Mouse (Mus musculus) hindbrain, embryonic 15.5 days (tissue): Measurements from ENCODE around the gene Abhd17a. TPM values are rescaled to one million over a fixed set of nuclear protein-coding genes. Genes with fewer than 3 reads are reported as not detected.
A peak's percentile ranks its signal among the peaks of the same experiment; 100 is the strongest.

Experiments used
- ATAC-seq: fragments of 200-750 bp; cut with Nextera tagmentation; 2 replicates; pipeline ENCODE4 v1.8.0; 2017; ENCODE audit warnings: low read depth, moderate number of reproducible peaks, moderate TSS enrichment; ENCODE audit not compliant: low FRiP score
- H3K27ac ChIP-seq: fragments of 300-500 bp; sonication (generic); replicated peaks from 2 replicates; pipeline ENCODE4 v1.5.1; 2015; ENCODE audit warnings: mild to moderate bottlenecking, inconsistent platforms
- H3K27me3 ChIP-seq: fragments of 300-500 bp; sonication (generic); 2 replicates; pipeline ENCODE4 v1.6.1; 2015; ENCODE audit warnings: control low read depth, inconsistent platforms
- H3K36me3 ChIP-seq: fragments of 300-500 bp; sonication (generic); 2 replicates; pipeline ENCODE4 v1.6.1; 2015; ENCODE audit warnings: control low read depth, inconsistent platforms
- H3K4me1 ChIP-seq: fragments of 300-500 bp; sonication (generic); replicated peaks from 2 replicates; pipeline ENCODE4 v1.6.1; 2015; ENCODE audit warnings: control low read depth, inconsistent platforms
- H3K4me2 ChIP-seq: fragments of 300-500 bp; sonication (generic); 2 replicates; pipeline ENCODE4 v1.6.1; 2015; ENCODE audit warnings: moderate library complexity, mild to moderate bottlenecking, inconsistent platforms
- H3K4me3 ChIP-seq: fragments of 300-500 bp; sonication (generic); 2 replicates; pipeline ENCODE4 v1.5.1; 2015; ENCODE audit warnings: mild to moderate bottlenecking, inconsistent platforms
- H3K9ac ChIP-seq: fragments of 300-500 bp; sonication (generic); 2 replicates; pipeline ENCODE4 v1.6.1; 2015; ENCODE audit warnings: inconsistent platforms
- H3K9me3 ChIP-seq: fragments of 300-500 bp; sonication (generic); 2 replicates; pipeline ENCODE4 v1.6.1; 2016; ENCODE audit warnings: control low read depth, inconsistent platforms
- WGBS: fragments of 180-500 bp; shearing (Covaris S2); methylation state at CpG from one replicate; pipeline ENCODE4 v1.1.7; 2015; 5-methylcytosine and 5-hydroxymethylcytosine counted together
- polyA plus RNA-seq: library from polyadenylated mRNA; unstranded; fragments of >200 nt; fragmentation: Nextera tagmentation; extraction: Ambion mirVana; gene quantifications from 2 replicates; pipeline ENCODE4 v1.2.1, GENCODE M21; 2015

Gene Abhd17a
- polyA plus RNA-seq = 134 and 159 TPM in 2 replicates

DNA sequence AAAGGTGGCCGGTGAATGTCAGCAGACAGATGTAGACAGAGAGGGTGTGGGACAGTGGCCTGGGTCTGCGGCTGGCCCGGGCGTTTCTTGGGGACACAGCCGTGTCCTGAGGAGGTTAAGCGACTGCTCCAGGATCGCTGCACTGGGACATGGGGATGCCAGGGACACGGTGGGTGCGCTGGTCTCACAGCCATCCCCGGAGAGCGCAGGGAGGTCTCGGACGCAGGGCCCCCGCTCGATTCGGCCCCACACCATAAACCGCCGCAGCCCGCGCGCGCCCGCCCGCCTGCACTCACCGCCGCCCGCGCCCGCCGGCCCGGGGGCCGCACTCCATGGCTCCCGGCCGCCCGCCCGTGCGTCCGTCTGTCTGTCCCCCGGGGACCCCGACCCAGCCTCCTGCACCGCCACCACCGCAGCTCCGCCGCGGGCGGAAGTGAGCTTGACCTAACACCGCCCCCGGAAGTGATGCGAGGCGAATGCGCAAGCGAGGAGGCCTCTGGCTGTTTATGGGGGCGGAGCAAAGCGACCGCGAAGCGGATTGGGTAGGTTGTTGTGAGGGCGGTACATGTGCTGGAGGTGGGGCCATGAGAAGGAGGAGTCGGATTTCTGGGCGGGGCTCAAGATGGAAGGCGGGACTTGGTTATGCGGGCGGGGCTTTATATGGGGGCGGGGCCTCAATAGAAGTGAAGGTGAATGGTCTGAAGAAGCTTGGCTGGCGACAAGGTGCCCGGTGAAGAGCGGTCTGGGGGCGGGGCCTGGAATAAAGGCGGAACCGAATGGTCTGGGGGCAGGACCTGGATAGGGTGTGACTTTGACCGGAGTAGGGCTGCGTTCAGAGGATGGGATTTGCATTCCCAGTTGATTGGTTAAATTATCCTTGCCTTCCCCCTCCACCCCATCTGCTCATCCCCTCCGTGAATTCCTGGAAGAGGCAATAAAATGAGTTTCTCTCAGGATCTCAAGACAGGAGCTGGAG is at the start of gene Abhd17a:
Gene Abhd17a, minus strand, starts transcription at position 463 of the 976 bp plus-strand sequence.
- peaks cover 4% of the 10 kb centered on the region for H3K36me3 ChIP-seq
- WGBS = under 1% methylated on average over 70 of the region's 73 CpGs
- peak within 1 kb of the TSS; percentile 80 for H3K4me3 ChIP-seq
- ATAC-seq = peak; percentile 96
- H3K9me3 ChIP-seq = no peaks in the 10 kb centered on the region
- peak within 1 kb of the TSS; percentile 87 for H3K9ac ChIP-seq
- no peaks in the 10 kb centered on the region for H3K27me3 ChIP-seq
- peaks cover 41% of the 10 kb centered on the region for H3K4me1 ChIP-seq
- peak within 1 kb of the TSS; percentile 72 for H3K4me2 ChIP-seq
- H3K27ac ChIP-seq = peak within 1 kb of the TSS; percentile 70

DNA sequence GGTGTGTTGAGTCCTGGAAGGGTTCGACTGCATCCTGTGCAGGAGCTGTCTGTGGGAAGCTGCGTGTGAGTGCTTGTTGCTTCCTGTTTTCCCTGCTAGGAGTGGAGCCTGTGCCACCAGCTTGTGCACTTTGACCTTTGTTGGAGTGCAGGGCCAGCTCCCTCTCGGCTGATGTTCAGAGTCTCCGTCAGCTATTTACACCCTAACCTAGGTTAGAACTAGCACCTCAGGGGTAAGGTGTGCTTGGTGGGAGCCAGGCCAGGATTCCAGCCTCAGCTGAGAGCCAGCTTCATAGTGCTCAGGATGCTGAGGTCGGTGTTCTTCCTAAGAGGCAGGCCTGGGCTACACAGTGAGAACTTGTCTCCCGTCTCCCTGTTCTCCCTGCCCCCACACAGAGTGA is 45.2 kb upstream of the Abhd17a start:
- no peak overlapping the region for H3K27ac ChIP-seq
- no peaks in the 10 kb centered on the region for H3K4me1 ChIP-seq
- ATAC-seq = no peak
- no peaks in the 10 kb centered on the region for H3K27me3 ChIP-seq
- H3K36me3 ChIP-seq = peaks cover 55% of the 10 kb centered on the region
- no peaks in the 10 kb centered on the region for H3K9me3 ChIP-seq
- no peak overlapping the region for H3K4me2 ChIP-seq
- no peak overlapping the region for H3K9ac ChIP-seq
- H3K4me3 ChIP-seq = no peak overlapping the region
- 88% methylated on average over 6 of the region's 6 CpGs for whole genome bisulfite sequencing

DNA sequence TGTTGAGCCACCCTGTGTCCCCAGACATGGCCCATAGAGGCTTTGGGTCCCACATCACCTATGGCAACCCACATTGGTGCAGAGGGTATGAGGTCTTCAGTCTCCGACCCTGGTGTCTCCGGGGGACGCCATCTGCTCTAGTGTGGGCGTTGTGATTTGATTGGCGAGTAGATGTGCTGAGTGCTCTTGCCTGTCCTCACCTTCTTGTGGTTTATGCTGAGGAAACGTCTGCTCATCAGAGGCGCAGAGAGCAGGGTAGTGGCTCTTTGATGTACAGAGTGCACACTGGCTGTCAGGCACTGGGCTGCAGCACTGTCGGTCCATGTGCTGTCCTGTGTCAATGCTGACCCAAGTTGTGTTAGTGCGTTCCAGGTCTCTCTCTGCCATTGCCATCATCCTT is 38.8 kb upstream of the Abhd17a start:
- no peak overlapping the region for H3K27ac ChIP-seq
- no peak overlapping the region for H3K9ac ChIP-seq

DNA sequence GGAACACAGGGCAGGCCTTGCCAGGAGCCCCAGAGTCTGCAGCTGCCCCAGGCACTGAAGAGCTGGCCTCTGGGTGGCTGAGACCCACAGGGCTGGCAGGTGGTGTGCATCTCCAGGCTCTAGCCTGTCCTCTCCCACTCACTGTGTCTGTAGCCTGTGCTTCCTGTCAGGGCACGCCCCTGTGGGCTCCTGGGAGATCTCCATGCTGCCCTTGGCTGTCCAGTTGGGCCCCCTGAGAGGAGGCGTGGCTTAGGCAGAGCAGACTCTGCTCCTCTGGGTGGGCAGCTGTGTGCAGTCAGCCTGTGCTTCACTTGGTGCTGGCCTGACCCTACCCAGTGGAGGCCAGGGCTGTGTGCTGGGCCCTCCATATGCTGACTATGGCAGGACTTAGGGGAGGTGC is 37.5 kb upstream of the Abhd17a start:
- H3K9me3 ChIP-seq = no peaks in the 10 kb centered on the region
- peaks cover 48% of the 10 kb centered on the region for H3K4me1 ChIP-seq
- no peaks in the 10 kb centered on the region for H3K27me3 ChIP-seq
- no peak overlapping the region for H3K4me2 ChIP-seq
- WGBS = 69% methylated on average over 2 of the region's 2 CpGs
- no peak overlapping the region for H3K27ac ChIP-seq
- no peaks in the 10 kb centered on the region for H3K36me3 ChIP-seq
- no peak overlapping the region for H3K9ac ChIP-seq
- no peak for ATAC-seq
- H3K4me3 ChIP-seq = no peak overlapping the region

More for the DNA sequence above, 38.8 kb upstream of the Abhd17a start:
- Histone ChIP-seq H3K4me2 (no peak overlapping the region), H3K36me3 (no peaks in the 10 kb centered on the region), H3K4me1 (peaks cover 37% of the 10 kb centered on the region), H3K9me3 (no peaks in the 10 kb centered on the region), H3K4me3 (no peak overlapping the region), H3K27me3 (no peaks in the 10 kb centered on the region)
- no peak for ATAC-seq
- 80% methylated on average over 9 of the region's 9 CpGs for WGBS

DNA sequence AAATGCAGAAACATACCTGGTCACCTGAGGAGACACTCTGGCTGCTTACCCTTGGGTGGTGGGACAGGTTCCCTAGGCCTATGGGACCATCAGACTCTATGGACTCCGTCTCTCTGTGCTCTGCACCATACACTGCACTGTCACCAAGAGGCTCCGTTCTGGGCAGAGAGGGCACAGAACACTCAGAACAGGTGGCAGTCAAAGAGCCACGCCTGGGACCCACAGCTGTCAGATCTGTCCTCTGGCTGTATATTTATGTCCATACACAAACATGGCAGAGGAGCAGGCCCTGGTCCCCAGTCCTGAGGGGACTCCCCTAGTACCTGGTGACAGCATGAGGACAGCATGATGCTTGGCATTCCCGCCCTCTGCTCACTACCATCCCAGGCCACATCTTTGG is 35.6 kb upstream of the Abhd17a start:
- Histone ChIP-seq H3K36me3 (no peaks in the 10 kb centered on the region), H3K4me1 (peaks cover 56% of the 10 kb centered on the region), H3K27me3 (no peaks in the 10 kb centered on the region), H3K9ac (no peak overlapping the region), H3K27ac (no peak overlapping the region), H3K4me2 (no peak overlapping the region), H3K4me3 (no peak overlapping the region), H3K9me3 (no peaks in the 10 kb centered on the region)
- 90% methylated on average over 4 of the region's 4 CpGs for WGBS
- ATAC-seq = no peak

DNA sequence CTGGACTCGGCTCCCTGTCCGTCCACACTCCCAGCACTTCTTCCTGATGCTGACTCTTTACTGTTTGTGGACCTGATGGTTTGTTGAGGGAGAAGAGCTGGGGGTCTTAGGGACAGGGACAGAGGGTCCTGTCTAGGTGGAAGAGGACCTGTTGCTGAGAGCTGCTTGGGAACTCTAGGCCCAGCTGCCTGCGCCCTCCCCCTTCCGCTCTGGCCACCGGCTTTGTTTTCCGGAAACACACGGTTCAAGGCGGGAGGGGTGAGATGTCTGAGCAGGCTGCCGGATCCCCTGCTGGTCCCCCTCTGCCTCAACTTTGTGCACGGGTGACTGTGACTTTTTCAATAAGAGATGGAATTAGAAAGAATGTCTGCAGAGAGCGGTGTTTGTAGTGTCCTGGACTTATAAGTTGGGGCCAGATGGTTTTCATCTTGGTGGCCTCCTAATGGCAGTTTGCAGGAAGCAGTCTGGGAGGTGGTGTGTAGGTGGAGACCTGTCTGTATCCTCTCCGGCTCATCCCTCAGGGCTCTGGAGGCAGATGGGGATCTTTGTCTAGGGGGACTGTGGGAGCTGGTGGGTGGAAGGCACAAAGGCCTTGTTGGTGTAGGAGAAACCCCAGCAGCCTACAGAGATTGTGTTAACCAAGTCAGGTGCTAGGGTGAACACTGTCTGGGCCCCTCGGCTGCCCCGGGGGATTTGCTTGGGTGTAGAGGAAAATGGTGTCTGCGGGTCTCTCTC is 33.5 kb upstream of the Abhd17a start:
- H3K4me1 ChIP-seq = peaks cover 45% of the 10 kb centered on the region
- WGBS = 16% methylated on average over 15 of the region's 15 CpGs

DNA sequence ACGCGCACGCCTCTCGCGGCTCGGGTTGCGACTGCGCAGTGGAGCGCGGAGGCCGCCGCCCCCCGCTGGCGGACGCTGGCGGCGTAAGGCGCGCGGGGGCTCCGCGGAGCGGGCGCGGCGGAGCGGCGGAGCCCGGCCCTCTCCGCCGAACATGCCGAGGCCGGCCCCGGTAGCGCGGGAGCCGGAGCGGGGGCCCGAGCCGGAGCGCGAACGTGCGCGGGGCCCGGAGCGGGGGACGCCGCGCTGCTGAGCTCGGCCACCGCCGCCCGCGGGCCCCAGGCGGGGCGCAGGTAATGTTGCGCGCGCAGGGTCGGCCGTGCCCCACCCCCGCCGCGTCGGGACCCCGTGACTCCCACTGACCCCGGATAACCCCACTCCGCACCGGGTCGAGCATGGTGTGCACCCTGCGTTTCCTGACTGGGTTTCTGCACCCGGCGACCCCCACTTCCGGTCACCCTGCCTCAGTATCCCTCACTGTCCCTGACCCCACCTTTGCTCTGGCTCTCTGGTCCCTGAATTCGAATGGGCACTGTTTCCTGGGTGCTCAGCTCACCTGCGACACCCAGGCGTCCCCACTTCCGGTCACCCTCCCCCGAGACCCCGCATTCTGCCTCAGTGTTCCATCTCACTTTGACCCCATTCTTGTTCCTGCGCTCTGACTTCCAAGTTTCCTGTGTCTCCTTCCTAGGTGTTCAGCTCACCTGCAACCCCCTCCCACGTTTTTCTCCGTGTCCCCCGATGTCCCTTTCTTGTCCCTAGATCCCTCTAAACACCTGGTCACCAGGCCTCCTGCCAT is 32.7 kb upstream of the Abhd17a start, which contains the start of gene Csnk1g2:
Gene Csnk1g2, plus strand, starts transcription at position 178 of the 796 bp plus-strand sequence.
- Histone ChIP-seq H3K4me1 (peaks cover 42% of the 10 kb centered on the region), H3K27me3 (no peaks in the 10 kb centered on the region), H3K4me2 (peak within 1 kb of the TSS; percentile 97), H3K36me3 (no peaks in the 10 kb centered on the region), H3K9me3 (no peaks in the 10 kb centered on the region), H3K9ac (peak within 1 kb of the TSS; percentile 78), H3K27ac (peak within 1 kb of the TSS; percentile 97), H3K4me3 (peak within 1 kb of the TSS; percentile 80)
- no peak; the same call in 1 of the 2 replicates for ATAC-seq
- WGBS = 1% methylated on average over 81 of the region's 85 CpGs

More for the DNA sequence above, 33.5 kb upstream of the Abhd17a start:
- H3K9ac ChIP-seq = peak overlapping the region; percentile 78
- peak overlapping the region; percentile 80 for H3K4me3 ChIP-seq
- peak overlapping the region; percentile 97 for H3K4me2 ChIP-seq
- peak overlapping the region; percentile 82 for H3K27ac ChIP-seq
- H3K27me3 ChIP-seq = no peaks in the 10 kb centered on the region
- no peaks in the 10 kb centered on the region for H3K36me3 ChIP-seq
- ATAC-seq = no peak
- H3K9me3 ChIP-seq = no peaks in the 10 kb centered on the region

DNA sequence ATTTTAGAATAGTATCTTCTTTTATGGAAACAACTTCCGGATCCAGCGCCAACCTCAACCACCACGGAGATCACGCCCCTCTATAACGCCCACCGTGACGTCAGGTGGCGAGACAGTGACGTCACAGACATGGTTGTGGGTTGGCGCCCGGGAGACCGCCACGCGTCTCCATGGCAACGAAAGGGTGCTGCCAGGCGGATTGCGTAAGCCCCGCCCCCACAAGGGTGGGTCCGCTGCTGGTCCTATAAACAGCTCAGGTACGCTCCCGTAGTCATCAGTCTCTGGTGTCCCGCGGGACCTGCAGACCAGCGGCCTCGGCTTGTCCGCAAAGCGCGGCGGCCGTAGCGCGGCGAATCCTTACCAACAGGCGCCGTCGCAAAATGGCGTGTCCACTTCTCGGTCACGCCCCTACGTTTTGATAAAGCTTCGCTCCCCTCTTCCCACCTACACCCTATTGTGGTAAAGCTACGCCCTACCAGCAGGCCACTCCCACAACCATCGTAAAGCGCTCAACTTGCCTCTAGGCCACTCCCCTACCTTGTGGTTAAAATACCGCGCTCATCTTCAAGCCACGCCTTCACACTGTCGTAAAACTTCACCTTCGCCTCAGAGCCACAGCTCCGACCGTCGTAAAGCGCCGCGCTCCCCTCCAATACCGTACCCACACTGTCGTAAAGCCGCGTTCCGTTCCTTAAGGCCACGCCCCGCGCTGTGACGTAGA is 32.0 kb upstream of the Abhd17a start:
- H3K36me3 ChIP-seq = no peaks in the 10 kb centered on the region
- peak; percentile 97 for ATAC-seq
- WGBS = under 1% methylated on average over 64 of the region's 64 CpGs
- H3K9me3 ChIP-seq = no peaks in the 10 kb centered on the region
- H3K4me3 ChIP-seq = peak overlapping the region; percentile 80
- H3K27ac ChIP-seq = peak overlapping the region; percentile 97
- peak overlapping the region; percentile 56 for H3K9ac ChIP-seq
- H3K4me2 ChIP-seq = peak overlapping the region; percentile 97
- peaks cover 38% of the 10 kb centered on the region for H3K4me1 ChIP-seq
- H3K27me3 ChIP-seq = no peaks in the 10 kb centered on the region

DNA sequence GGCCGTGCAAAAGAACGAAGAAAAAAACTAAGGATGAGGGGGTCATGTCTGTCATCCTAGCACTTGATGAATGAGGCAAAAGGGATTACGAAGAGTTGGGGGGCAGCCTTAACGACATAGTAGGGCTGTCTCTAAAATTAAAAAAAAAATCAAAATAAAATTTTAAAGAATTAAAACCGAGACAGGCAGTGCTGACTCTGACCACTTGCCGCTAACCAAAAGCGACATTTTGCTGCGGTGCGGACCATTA is 31.5 kb upstream of the Abhd17a start:
- ATAC-seq = peak; percentile 0; the same call in 1 of the 2 replicates
- WGBS = 2% methylated on average over 9 of the region's 9 CpGs
- Histone ChIP-seq H3K4me2 (peak overlapping the region; percentile 75), H3K27ac (peak overlapping the region; percentile 97), H3K36me3 (no peaks in the 10 kb centered on the region), H3K27me3 (no peaks in the 10 kb centered on the region), H3K9me3 (no peaks in the 10 kb centered on the region), H3K4me1 (peaks cover 38% of the 10 kb centered on the region), H3K4me3 (peak overlapping the region; percentile 80), H3K9ac (peak overlapping the region; percentile 47)

DNA sequence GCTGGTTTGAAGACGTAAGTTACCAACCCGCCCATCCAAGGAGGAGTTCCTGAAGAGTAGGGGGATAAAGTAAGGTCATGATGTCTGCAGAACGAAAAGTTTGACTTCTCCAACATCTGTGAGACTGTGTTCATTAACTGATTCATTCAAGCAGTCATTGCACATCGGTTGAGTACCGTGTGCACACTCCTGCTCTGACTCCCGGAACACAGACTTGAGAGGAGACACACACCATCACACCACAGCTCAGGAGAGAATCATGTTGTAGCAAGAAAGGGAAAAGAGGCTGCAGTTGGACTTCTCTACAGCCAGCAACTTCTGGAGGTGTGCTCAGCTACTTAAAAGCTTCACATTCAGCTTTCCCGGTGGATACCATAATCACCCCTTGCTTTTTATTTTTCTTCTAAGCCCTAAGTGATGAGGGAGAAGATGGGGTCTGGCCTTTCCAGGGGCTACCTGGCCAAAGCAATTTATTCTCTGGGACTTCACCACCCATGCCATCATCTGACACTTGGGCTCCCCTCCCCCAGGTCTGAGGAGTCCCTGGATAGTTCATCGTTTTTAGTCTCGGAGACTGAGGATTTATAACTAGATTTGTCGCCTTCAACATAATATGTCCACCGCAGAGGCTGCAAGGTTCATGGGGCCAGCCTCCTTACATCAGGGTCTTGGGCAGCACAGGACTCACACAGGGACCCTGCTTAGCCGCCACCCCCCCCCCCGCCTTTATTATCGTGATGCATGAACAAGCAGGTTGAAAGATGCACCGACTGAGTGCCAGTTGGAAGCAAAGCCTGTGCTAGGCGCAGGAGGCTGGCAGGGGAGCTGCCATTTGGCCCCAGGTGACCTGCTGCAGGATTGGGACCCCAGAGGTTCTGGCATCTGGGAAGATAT is 30.9 kb upstream of the Abhd17a start:
- WGBS = 56% methylated on average over 16 of the region's 16 CpGs
- peak overlapping the region; percentile 75 for H3K4me2 ChIP-seq
- no peaks in the 10 kb centered on the region for H3K27me3 ChIP-seq
- H3K4me3 ChIP-seq = peak overlapping the region; percentile 80
- peaks cover 5% of the 10 kb centered on the region; the same call in 1 of the 2 replicates for H3K36me3 ChIP-seq
- H3K9me3 ChIP-seq = no peaks in the 10 kb centered on the region
- H3K4me1 ChIP-seq = peaks cover 38% of the 10 kb centered on the region
- H3K27ac ChIP-seq = peak overlapping the region; percentile 97
- no peak for ATAC-seq
- peak overlapping the region; percentile 47 for H3K9ac ChIP-seq
